In the genomic region with DNA sequence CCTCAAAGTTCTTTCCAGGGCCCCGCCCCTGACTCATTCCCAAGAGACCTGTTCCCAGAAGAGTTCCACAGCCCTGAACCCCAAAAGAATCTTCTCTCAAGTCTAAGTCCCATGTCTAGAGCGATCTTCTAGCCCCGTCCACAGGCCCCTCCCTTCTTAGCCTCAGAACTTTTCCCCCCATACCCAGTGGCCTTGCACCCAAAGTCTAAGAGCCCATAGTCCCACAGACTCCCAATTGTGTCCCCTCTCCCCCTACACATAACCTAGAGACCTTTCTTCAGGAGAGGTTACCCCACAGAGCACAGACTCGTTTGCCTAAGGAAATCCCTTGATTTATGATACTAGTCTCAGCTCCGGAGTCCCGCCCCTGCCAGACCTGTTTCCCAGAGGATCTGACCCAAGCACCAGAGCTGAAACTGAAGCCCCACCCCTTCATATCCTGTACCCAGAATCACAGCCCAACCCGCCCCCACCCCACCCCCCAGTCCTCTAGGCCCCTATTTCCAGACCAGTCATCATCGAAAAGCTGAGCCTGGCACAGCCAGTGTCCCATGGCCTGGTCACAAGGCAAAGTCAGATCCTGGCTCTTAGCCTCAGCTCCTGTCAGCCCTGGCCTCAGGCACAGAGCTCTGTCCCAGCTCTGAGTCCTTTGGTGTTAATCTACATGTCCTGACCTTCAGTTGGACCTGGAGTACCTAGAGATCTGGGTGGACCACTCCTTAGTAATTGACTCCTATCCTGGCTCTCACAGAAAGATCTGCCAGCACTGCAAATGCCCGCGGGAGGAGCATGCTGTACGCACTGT, we compare ENCODE assay signal across 9 mouse cellular contexts. TPM values are rescaled to one million over a fixed set of nuclear protein-coding genes. Genes with fewer than 3 reads are reported as not detected.
DNase-seq lines count a peak whose midpoint lies in the region.
"Had no signal": no experiment of that assay in that cellular context is flagged by ENCODE, and none has a peak within 500 bp of the region (broad histone marks: within the 10 kb centered on the region; RNA-seq: fewer than 3 reads in every experiment).

No protein-coding gene starts in this region.

- peak; percentile 17 to 42 for DNase-seq in adrenal gland, postnatal 36 days
- DNase-seq in adrenal gland, postnatal 4 days (ENCODE audit: low spot score in 2 of 2): no peak
- peak; percentile 31 for DNase-seq in MN1 (ENCODE audit: low spot score)
- DNase-seq in heart, postnatal 14 days: peak; percentile 32 to 44
- DNase-seq in limb, embryonic 10.5 days (ENCODE audit: low spot score): peak; percentile 35
- DNase-seq in layer of hippocampus, postnatal 36 days: no peak
- DNase-seq in thymus, postnatal 4 days: no peak
- DNase-seq in left cerebral cortex, postnatal 4 days: no peak
- DNase-seq: cerebellum, adult 9-10 months had no signal

- H3K36me3 ChIP-seq in limb, embryonic 10.5 days: no peaks in the 10 kb centered on the region

- 44% methylated on average over 11 of the region's 11 CpGs for WGBS in limb, embryonic 10.5 days

- no peaks in the 10 kb centered on the region for H3K27me3 ChIP-seq in limb, embryonic 10.5 days (ENCODE audit: low read depth, poor library complexity, severe bottlenecking)

- H3K27ac ChIP-seq in limb, embryonic 10.5 days: peak overlapping the region; percentile 85

- peaks cover 27% of the 10 kb centered on the region for H3K4me1 ChIP-seq in limb, embryonic 10.5 days

- intact Hi-C loops in heart, postnatal 14 days (cut with DNase I): no loop called here
- intact Hi-C loops in left cerebral cortex, postnatal 4 days (cut with DNase I): no loop called here

- peak overlapping the region; percentile 55 for H3K4me3 ChIP-seq in limb, embryonic 10.5 days

- no peaks in the 10 kb centered on the region for H3K9me3 ChIP-seq in limb, embryonic 10.5 days (replicated peaks)

RNA-seq across cellular contexts. Expression of a gene that starts 1.9 kb away (rescaled TPM):
- 10 to 100 TPM in 1 of 2 experiments, 1 to 10 TPM in 1; 7.7 to 11.9 TPM for total RNA-seq in adrenal gland, postnatal 36 days (2021)
- total RNA-seq in adrenal gland, postnatal 4 days (2021): 10 to 100 TPM; 16.4 to 18.7 TPM
- 10 to 100 TPM; 19.4 to 21.4 TPM for total RNA-seq in heart, postnatal 14 days (2021)
- 6.4 and 9.1 TPM in 2 replicates for polyA plus RNA-seq in limb, embryonic 10.5 days (2016; fragmentation: Nextera tagmentation; extraction: Ambion mirVana)
- total RNA-seq in layer of hippocampus, postnatal 36 days (2021): under 1 TPM; 0.62 to 0.99 TPM
- 1 to 10 TPM; 1.4 to 1.9 TPM for total RNA-seq in left cerebral cortex, postnatal 4 days (2021)

RNA-seq across cellular contexts. Expression of a gene that starts 12.2 kb away (rescaled TPM):
- total RNA-seq in adrenal gland, postnatal 36 days (2021): 10 to 100 TPM; 73.8 to 80.2 TPM
- total RNA-seq in adrenal gland, postnatal 4 days (2021): 100 to 1,000 TPM in 1 of 2 experiments, 10 to 100 TPM in 1; 87.4 to 102 TPM
- total RNA-seq in heart, postnatal 14 days (2021): 10 to 100 TPM; 43.8 to 58.0 TPM
- polyA plus RNA-seq in limb, embryonic 10.5 days (2016; fragmentation: Nextera tagmentation; extraction: Ambion mirVana): 72.6 and 77.7 TPM in 2 replicates
- 1 to 10 TPM; 5.1 to 5.7 TPM for total RNA-seq in layer of hippocampus, postnatal 36 days (2021)
- 10 to 100 TPM; 19.3 to 26.5 TPM for total RNA-seq in left cerebral cortex, postnatal 4 days (2021)

RNA-seq across cellular contexts. Expression of a gene that starts 20.7 kb away (rescaled TPM):
- total RNA-seq in adrenal gland, postnatal 36 days (2021): 10 to 100 TPM; 32.8 to 48.6 TPM
- total RNA-seq in adrenal gland, postnatal 4 days (2021): 10 to 100 TPM; 77.4 to 93.2 TPM
- total RNA-seq in heart, postnatal 14 days (2021): 1 to 10 TPM; 1.4 to 1.8 TPM
- 1.6 and 1.9 TPM in 2 replicates for polyA plus RNA-seq in limb, embryonic 10.5 days (2016; fragmentation: Nextera tagmentation; extraction: Ambion mirVana)
- 1,000 to 10,000 TPM; 1,719 to 2,032 TPM for total RNA-seq in layer of hippocampus, postnatal 36 days (2021)
- total RNA-seq in left cerebral cortex, postnatal 4 days (2021): 100 to 1,000 TPM; 573 to 717 TPM

RNA-seq across cellular contexts. Expression of a gene that starts 22.1 kb away (rescaled TPM):
- total RNA-seq in adrenal gland, postnatal 36 days (2021): under 1 TPM; 0.66 to 0.89 TPM
- total RNA-seq in adrenal gland, postnatal 4 days (2021): 1 to 10 TPM in 1 of 2 experiments, under 1 TPM in 1; 0.42 to 1.4 TPM
- 10 to 100 TPM; 18.4 to 21.2 TPM for total RNA-seq in heart, postnatal 14 days (2021)
- polyA plus RNA-seq in limb, embryonic 10.5 days (2016; fragmentation: Nextera tagmentation; extraction: Ambion mirVana): 0.08 and 0.13 TPM in 2 replicates
- total RNA-seq in layer of hippocampus, postnatal 36 days (2021): under 1 TPM; 0.15 to 0.30 TPM
- under 1 TPM; 0.22 to 0.38 TPM for total RNA-seq in left cerebral cortex, postnatal 4 days (2021)

RNA-seq across cellular contexts. Expression of a gene that starts 37.9 kb away (rescaled TPM):
- 10 to 100 TPM; 49.7 to 66.9 TPM for total RNA-seq in adrenal gland, postnatal 36 days (2021)
- 10 to 100 TPM; 47.7 to 48.2 TPM for total RNA-seq in adrenal gland, postnatal 4 days (2021)
- 10 to 100 TPM; 21.4 to 21.5 TPM for total RNA-seq in heart, postnatal 14 days (2021)
- polyA plus RNA-seq in limb, embryonic 10.5 days (2016; fragmentation: Nextera tagmentation; extraction: Ambion mirVana): 40.5 and 48.2 TPM in 2 replicates
- total RNA-seq in layer of hippocampus, postnatal 36 days (2021): 10 to 100 TPM; 35.0 to 36.2 TPM
- total RNA-seq in left cerebral cortex, postnatal 4 days (2021): 10 to 100 TPM; 39.0 to 42.0 TPM

Comparison
In these comparisons a context has a peak if more than half of its experiments do, and no peak if none do; other contexts are left out.
1. DNase-seq: peak in adrenal gland, postnatal 36 days (2 of 2), MN1 (single experiment), heart, postnatal 14 days (2 of 2) and limb, embryonic 10.5 days (single experiment); none in adrenal gland, postnatal 4 days (0 of 2), layer of hippocampus, postnatal 36 days (0 of 2), thymus, postnatal 4 days (single experiment) and left cerebral cortex, postnatal 4 days (single experiment).
2. RNA of a gene that starts 20.7 kb away (total RNA-seq): 1,719 to 2,032 TPM in layer of hippocampus, postnatal 36 days, 573 to 717 TPM in left cerebral cortex, postnatal 4 days, 77.4 to 93.2 TPM in adrenal gland, postnatal 4 days and 32.8 to 48.6 TPM in adrenal gland, postnatal 36 days; 1.4 to 1.8 TPM in heart, postnatal 14 days; every median in the first group is over 10 times any median in the second.